26 mouse cellular contexts compared by ENCODE assay signal in the genomic region with DNA sequence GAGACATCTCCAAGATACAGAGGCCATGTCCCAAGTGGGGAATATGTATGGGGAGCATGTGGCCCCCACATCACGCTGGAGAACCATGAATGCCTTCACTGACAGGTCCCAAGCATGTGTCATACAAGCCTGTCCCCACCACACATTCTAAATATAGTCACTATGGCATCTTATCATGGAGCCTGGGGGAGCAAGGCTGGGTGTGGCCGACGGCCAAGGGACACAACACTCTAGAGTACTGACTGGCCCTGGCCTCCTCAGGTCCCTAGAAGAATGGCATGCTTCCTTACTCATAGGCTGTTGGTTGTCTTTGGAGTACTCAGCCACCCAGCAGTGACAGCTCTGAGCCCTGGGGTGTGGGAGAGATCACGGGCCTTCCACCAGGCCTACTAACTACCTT. TPM values are rescaled to one million over a fixed set of nuclear protein-coding genes. Genes with fewer than 3 reads are reported as not detected.
DNase-seq lines count a peak whose midpoint lies in the region; ATAC-seq and TF ChIP-seq lines count a peak whose summit lies in the region.
"Had no signal": no experiment of that assay in that cellular context is flagged by ENCODE, and none has a peak within 500 bp of the region (broad histone marks: within the 10 kb centered on the region; RNA-seq: fewer than 3 reads in every experiment).

No protein-coding gene starts in this region.

- H3K4me2 ChIP-seq in heart, embryonic 12.5 days: peak overlapping the region; percentile 30
- no peak overlapping the region for H3K4me2 ChIP-seq in forebrain, embryonic 12.5 days
- H3K4me2 ChIP-seq in hindbrain, embryonic 14.5 days (replicated peaks): no peak overlapping the region
- H3K4me2 ChIP-seq: embryonic facial prominence, embryonic 12.5 days; forebrain, embryonic 15.5 days; hindbrain, embryonic 13.5 days; lung, embryonic 15.5 days had no signal

- H3K4me1 ChIP-seq in heart, embryonic 12.5 days (replicated peaks): peaks cover 57% of the 10 kb centered on the region
- no peaks in the 10 kb centered on the region for H3K4me1 ChIP-seq in forebrain, embryonic 12.5 days
- no peaks in the 10 kb centered on the region for H3K4me1 ChIP-seq in hindbrain, embryonic 14.5 days (replicated peaks; ENCODE audit: control insufficient read depth, insufficient read depth, low read length)
- H3K4me1 ChIP-seq: embryonic facial prominence, embryonic 12.5 days; forebrain, embryonic 15.5 days; hindbrain, embryonic 13.5 days had no signal

- H3K36me3 ChIP-seq in heart, embryonic 12.5 days: no peaks in the 10 kb centered on the region
- H3K36me3 ChIP-seq in forebrain, embryonic 12.5 days (replicated peaks): no peaks in the 10 kb centered on the region
- no peaks in the 10 kb centered on the region for H3K36me3 ChIP-seq in hindbrain, embryonic 14.5 days (replicated peaks; ENCODE audit: control insufficient read depth, insufficient read depth)
- H3K36me3 ChIP-seq: embryonic facial prominence, embryonic 12.5 days; forebrain, embryonic 15.5 days; hindbrain, embryonic 13.5 days; lung, embryonic 15.5 days had no signal

- no peaks in the 10 kb centered on the region for H3K27me3 ChIP-seq in heart, embryonic 12.5 days (replicated peaks)
- H3K27me3 ChIP-seq in forebrain, embryonic 12.5 days: peaks cover 6% of the 10 kb centered on the region; the same call in 1 of the 2 replicates
- H3K27me3 ChIP-seq in hindbrain, embryonic 14.5 days (ENCODE audit: control insufficient read depth, insufficient read depth, low read length): no peaks in the 10 kb centered on the region
- H3K27me3 ChIP-seq: embryonic facial prominence, embryonic 12.5 days; forebrain, embryonic 15.5 days; hindbrain, embryonic 13.5 days; lung, embryonic 15.5 days had no signal

- no peak overlapping the region for H3K27ac ChIP-seq in gastrocnemius, adult 2 months
- peak overlapping the region; percentile 49 for H3K27ac ChIP-seq in heart, embryonic 12.5 days (ENCODE audit: poor library complexity, severe bottlenecking)
- no peak overlapping the region for H3K27ac ChIP-seq in forebrain, embryonic 12.5 days
- no peak overlapping the region for H3K27ac ChIP-seq in hindbrain, embryonic 14.5 days
- H3K27ac ChIP-seq: embryonic facial prominence, embryonic 12.5 days; forebrain, embryonic 15.5 days; hindbrain, embryonic 13.5 days; lung, embryonic 15.5 days; macrophage; stomach, postnatal 0 days had no signal

- no peaks in the 10 kb centered on the region for H3K9me3 ChIP-seq in heart, embryonic 12.5 days (replicated peaks)
- no peaks in the 10 kb centered on the region for H3K9me3 ChIP-seq in forebrain, embryonic 12.5 days
- no peaks in the 10 kb centered on the region for H3K9me3 ChIP-seq in hindbrain, embryonic 14.5 days (ENCODE audit: control insufficient read depth, low read length)
- H3K9me3 ChIP-seq: embryonic facial prominence, embryonic 12.5 days; forebrain, embryonic 15.5 days; hindbrain, embryonic 13.5 days; lung, embryonic 15.5 days had no signal

- H3K9ac ChIP-seq in heart, embryonic 12.5 days: no peak overlapping the region
- no peak overlapping the region for H3K9ac ChIP-seq in forebrain, embryonic 12.5 days
- no peak overlapping the region for H3K9ac ChIP-seq in hindbrain, embryonic 14.5 days
- H3K9ac ChIP-seq: embryonic facial prominence, embryonic 12.5 days; forebrain, embryonic 15.5 days; hindbrain, embryonic 13.5 days; lung, embryonic 15.5 days had no signal

- no peak overlapping the region for H3K4me3 ChIP-seq in gastrocnemius, adult 2 months
- H3K4me3 ChIP-seq in heart, embryonic 12.5 days: no peak overlapping the region
- H3K4me3 ChIP-seq in forebrain, embryonic 12.5 days (replicated peaks): no peak overlapping the region
- H3K4me3 ChIP-seq in hindbrain, embryonic 14.5 days (replicated peaks; ENCODE audit: low read length): no peak overlapping the region
- H3K4me3 ChIP-seq: embryonic facial prominence, embryonic 12.5 days; erythroblast, embryonic 14.5 days; forebrain, embryonic 15.5 days; hindbrain, embryonic 13.5 days; lung, embryonic 15.5 days; myocyte had no signal

- 42% methylated on average over 4 of the region's 4 CpGs for WGBS in heart, embryonic 12.5 days
- WGBS in forebrain, embryonic 12.5 days: 90% methylated on average over 4 of the region's 4 CpGs
- 88% methylated on average over 4 of the region's 4 CpGs for WGBS in hindbrain, embryonic 14.5 days

- no peak for TF ChIP-seq CTCF in gastrocnemius, adult 2 months (IDR thresholded peaks at IDR 0.05)

- intact Hi-C loops in gastrocnemius, adult 2 months (cut with DNase I): loop anchor here (5.0 kb wide), 1 partner anchor 133 kb away; the partner anchor contains the start of gene Tspan32
- intact Hi-C loops in heart, postnatal 14 days (cut with DNase I): loop anchor here (5.0 kb wide), 1 partner anchor 133 kb away; the partner anchor contains the start of gene Tspan32

- peak; percentile 27 for ATAC-seq in heart, embryonic 12.5 days (ENCODE audit: insufficient number of reproducible peaks, low FRiP score)
- ATAC-seq in forebrain, embryonic 12.5 days (ENCODE audit: low FRiP score): no peak
- no peak for ATAC-seq in hindbrain, embryonic 14.5 days (ENCODE audit: low FRiP score)
- ATAC-seq: activated CD4-positive, CD25-positive, alpha-beta regulatory T cell, adult 4 months; forebrain, embryonic 15.5 days had no signal

- peak; percentile 49 for DNase-seq in gastrocnemius, adult 2 months
- no peak for DNase-seq in gastrocnemius, postnatal 10 days
- peak; percentile 98 for DNase-seq in heart, adult 11 months
- DNase-seq in heart, postnatal 14 days: peak; percentile 60 to 70
- DNase-seq in frontal cortex, postnatal 14 days (ENCODE audit: low spot score in 2 of 2): no peak
- no peak for DNase-seq in hindbrain, embryonic 14.5 days (ENCODE audit: low spot score)
- DNase-seq: adrenal gland, postnatal 14 days; cerebellum, postnatal 10 days; kidney, adult 9 months; kidney, postnatal 25 days; midbrain, embryonic 14.5 days; right cerebral cortex, postnatal 25 days; thymus, postnatal 25 days had no signal

RNA-seq across cellular contexts. Expression of gene Kcnq1, which starts 33.8 kb away (rescaled TPM):
- total RNA-seq in gastrocnemius, adult 2 months (2021): under 1 TPM; 0.33 to 0.67 TPM
- total RNA-seq in gastrocnemius, postnatal 10 days (2021): 1 to 10 TPM; 1.6 to 1.9 TPM
- polyA plus RNA-seq in heart, embryonic 12.5 days (2016; fragmentation: Nextera tagmentation; extraction: Ambion mirVana): 12.9 and 15.8 TPM in 2 replicates
- 10 to 100 TPM; 32.1 to 32.5 TPM for total RNA-seq in heart, postnatal 14 days (2021)
- 0.87 and 0.94 TPM in 2 replicates for polyA plus RNA-seq in forebrain, embryonic 12.5 days (2016; fragmentation: Nextera tagmentation; extraction: Ambion mirVana)
- polyA plus RNA-seq in hindbrain, embryonic 14.5 days (2014; fragmentation: Nextera tagmentation; extraction: Ambion mirVana): 0.94 and 1.3 TPM in 2 replicates
- polyA plus RNA-seq: activated CD4-positive, CD25-positive, alpha-beta regulatory T cell, adult 4 months had no signal

RNA-seq across cellular contexts. Expression of gene Trpm5, which starts 45.5 kb away (rescaled TPM):
- total RNA-seq in gastrocnemius, adult 2 months (2021): not detected
- total RNA-seq in gastrocnemius, postnatal 10 days (2021): 1 to 10 TPM; 1.2 to 2.8 TPM
- polyA plus RNA-seq in heart, embryonic 12.5 days (2016; fragmentation: Nextera tagmentation; extraction: Ambion mirVana): 3.8 and 4.3 TPM in 2 replicates
- total RNA-seq in heart, postnatal 14 days (2021): under 1 TPM; 0.12 TPM
- 1.1 and 1.3 TPM in 2 replicates for polyA plus RNA-seq in forebrain, embryonic 12.5 days (2016; fragmentation: Nextera tagmentation; extraction: Ambion mirVana)
- polyA plus RNA-seq in hindbrain, embryonic 14.5 days (2014; fragmentation: Nextera tagmentation; extraction: Ambion mirVana): 1.9 and 2.3 TPM in 2 replicates
- total RNA-seq: left cerebral cortex, adult 18-20 months; left cerebral cortex, postnatal 36 days had no signal
- polyA plus RNA-seq: activated CD4-positive, CD25-positive, alpha-beta regulatory T cell, adult 4 months; erythroblast, embryonic 14.5 days; macrophage had no signal

Comparison
In these comparisons a context has a peak if more than half of its experiments do, and no peak if none do; other contexts are left out.
1. DNase-seq: peak in gastrocnemius, adult 2 months (single experiment), heart, adult 11 months (single experiment) and heart, postnatal 14 days (2 of 2); none in gastrocnemius, postnatal 10 days (single experiment), frontal cortex, postnatal 14 days (0 of 2) and hindbrain, embryonic 14.5 days (single experiment).
2. RNA of gene Kcnq1, which starts 33.8 kb away (total RNA-seq): 32.1 to 32.5 TPM in heart, postnatal 14 days; 1.6 to 1.9 TPM in gastrocnemius, postnatal 10 days and 0.33 to 0.67 TPM in gastrocnemius, adult 2 months; every median in the first group is over 10 times any median in the second.